Mouse (Mus musculus) forebrain, embryonic 15.5 days (tissue): ENCODE data around the gene Cysltr2. TPM values are rescaled to one million over a fixed set of nuclear protein-coding genes. Genes with fewer than 3 reads are reported as not detected.

Source experiments
- ATAC-seq: fragments of 200-750 bp; cut with Nextera tagmentation; replicated peaks from 2 replicates; pipeline ENCODE4 v1.8.0; 2017; ENCODE audit warnings: mild to moderate bottlenecking, moderate TSS enrichment, moderate library complexity
- H3K27ac ChIP-seq: fragments of 300-500 bp; sonication (generic); replicated peaks from 2 replicates; pipeline ENCODE4 v1.5.1; 2015; ENCODE audit warnings: mild to moderate bottlenecking, inconsistent platforms
- H3K27me3 ChIP-seq: fragments of 300-500 bp; sonication (generic); 2 replicates; pipeline ENCODE4 v1.6.1; 2015; ENCODE audit warnings: inconsistent platforms
- H3K36me3 ChIP-seq: fragments of 300-500 bp; sonication (generic); 2 replicates; pipeline ENCODE4 v1.6.1; 2015; ENCODE audit warnings: mild to moderate bottlenecking, inconsistent platforms
- H3K4me1 ChIP-seq: fragments of 300-500 bp; sonication (generic); 2 replicates; pipeline ENCODE4 v1.6.1; 2015; ENCODE audit warnings: inconsistent platforms
- H3K4me2 ChIP-seq: fragments of 300-500 bp; sonication (generic); replicated peaks from 2 replicates; pipeline ENCODE4 v1.6.1; 2015; ENCODE audit warnings: mild to moderate bottlenecking, inconsistent platforms
- H3K4me3 ChIP-seq: fragments of 300-500 bp; sonication (generic); 2 replicates; pipeline ENCODE4 v1.5.1; 2015; ENCODE audit warnings: mild to moderate bottlenecking, inconsistent platforms
- H3K9ac ChIP-seq: fragments of 300-500 bp; sonication (generic); replicated peaks from 2 replicates; pipeline ENCODE4 v1.6.1; 2015; ENCODE audit warnings: mild to moderate bottlenecking, inconsistent platforms
- H3K9me3 ChIP-seq: fragments of 300-500 bp; sonication (generic); 2 replicates; pipeline ENCODE4 v1.6.1; 2016; ENCODE audit warnings: inconsistent platforms
- WGBS: fragments of 180-500 bp; shearing (Covaris S2); methylation state at CpG from one replicate; pipeline ENCODE4 v1.1.7; 2015; ENCODE audit warnings: mixed read lengths; 5-methylcytosine and 5-hydroxymethylcytosine counted together
- polyA plus RNA-seq: library from polyadenylated mRNA; unstranded; fragments of >200 nt; fragmentation: Nextera tagmentation; extraction: Ambion mirVana; gene quantifications from 2 replicates; pipeline ENCODE4 v1.2.1, GENCODE M21; 2015

The Cysltr2 gene
- polyA plus RNA-seq, result 0.42 TPM in 1 of 2 replicates, not detected in the other

GRCm38 (mm10) chr14:73048937-73049336 lies at the start of gene Cysltr2:
Gene Cysltr2 (minus strand): TSS chr14:73049114.
- Histone ChIP-seq H3K9ac (no peak within 1 kb of the TSS), H3K4me2 (no peak within 1 kb of the TSS), H3K4me1 (no peaks in the 10 kb centered on the region), H3K27me3 (no peaks in the 10 kb centered on the region), H3K27ac (no peak within 1 kb of the TSS), H3K9me3 (no peaks in the 10 kb centered on the region), H3K4me3 (no peak within 1 kb of the TSS), H3K36me3 (no peaks in the 10 kb centered on the region)
- no peak for ATAC-seq
- WGBS, result 62% methylated on average over 6 of the region's 6 CpGs

- ATAC-seq, result no peak
- Histone ChIP-seq H3K27me3 (0 out of 2 replicates have a peak, but pooled peaks cover 3% of the 10 kb centered on the region), H3K36me3 (no peaks in the 10 kb centered on the region), H3K9me3 (no peaks in the 10 kb centered on the region), H3K27ac (no peak overlapping the region), H3K4me2 (no peak overlapping the region), H3K9ac (no peak overlapping the region), H3K4me3 (no peak overlapping the region), H3K4me1 (no peaks in the 10 kb centered on the region)
- 73% methylated on average over 13 of the region's 13 CpGs for WGBS
Measured at GRCm38 (mm10) chr14:73094802-73095550, 46.1 kb upstream of the Cysltr2 start.

DNA sequence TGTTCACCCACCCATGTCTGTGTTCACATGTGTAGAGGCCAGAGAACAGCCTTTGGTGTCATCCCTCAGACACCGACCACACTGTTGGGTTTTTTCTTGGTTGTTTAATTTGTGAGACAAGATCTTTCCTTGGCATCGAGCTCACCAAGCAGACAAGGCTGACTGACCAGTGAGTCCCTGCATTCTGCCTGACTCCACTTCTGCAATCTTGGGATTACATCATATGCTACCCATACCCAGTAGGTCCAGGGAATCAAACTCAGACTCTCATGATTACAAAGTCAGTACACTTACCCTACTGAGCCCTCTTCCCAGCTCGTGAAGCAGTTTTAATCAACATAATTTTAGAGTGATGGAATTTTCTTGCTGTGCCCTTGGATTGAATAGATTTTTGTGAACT lies 44.0 kb upstream of the Cysltr2 start:
- 94% methylated on average over 3 of the region's 3 CpGs for WGBS
- no peak overlapping the region for H3K4me3 ChIP-seq
- H3K4me2 ChIP-seq, result no peak overlapping the region
- no peaks in the 10 kb centered on the region for H3K9me3 ChIP-seq
- H3K27me3 ChIP-seq, result no peaks in the 10 kb centered on the region
- no peaks in the 10 kb centered on the region for H3K36me3 ChIP-seq
- ATAC-seq, result no peak
- H3K27ac ChIP-seq, result no peak overlapping the region
- H3K4me1 ChIP-seq, result no peaks in the 10 kb centered on the region
- no peak overlapping the region for H3K9ac ChIP-seq

DNA sequence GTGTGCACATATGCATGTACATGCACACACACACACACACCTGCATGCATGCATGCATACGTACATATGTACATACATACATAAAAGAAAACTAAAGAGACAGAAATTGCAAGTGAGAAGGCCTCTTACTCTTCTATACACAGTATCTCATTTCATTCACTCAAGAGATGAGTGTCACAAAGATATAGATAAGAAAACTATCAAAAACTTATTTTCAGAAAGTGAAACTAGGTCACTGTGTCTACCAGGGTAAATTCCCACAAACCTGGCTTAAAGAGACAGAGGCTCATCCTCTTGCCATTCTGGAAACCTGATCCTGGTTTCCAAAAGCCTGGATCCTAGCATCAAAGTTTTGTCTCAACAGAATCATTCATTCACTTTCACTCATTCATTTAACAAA lies 39.3 kb upstream of the Cysltr2 start:
- H3K4me1 ChIP-seq, result no peaks in the 10 kb centered on the region
- WGBS, result 88% methylated on average over 1 of the region's 1 CpGs
- no peak overlapping the region for H3K9ac ChIP-seq
- H3K27me3 ChIP-seq, result no peaks in the 10 kb centered on the region
- H3K27ac ChIP-seq, result no peak overlapping the region
- no peak overlapping the region for H3K4me3 ChIP-seq
- H3K4me2 ChIP-seq, result no peak overlapping the region
- no peak for ATAC-seq
- H3K36me3 ChIP-seq, result no peaks in the 10 kb centered on the region
- H3K9me3 ChIP-seq, result no peaks in the 10 kb centered on the region

GRCm38 (mm10) chr14:73087746-73088145 lies 38.8 kb upstream of the Cysltr2 start:
- WGBS, result 90% methylated on average over 5 of the region's 5 CpGs
- no peaks in the 10 kb centered on the region for H3K27me3 ChIP-seq
- no peak for ATAC-seq
- no peak overlapping the region for H3K9ac ChIP-seq
- no peak overlapping the region for H3K27ac ChIP-seq
- no peaks in the 10 kb centered on the region for H3K4me1 ChIP-seq
- H3K4me3 ChIP-seq, result no peak overlapping the region
- H3K9me3 ChIP-seq, result no peaks in the 10 kb centered on the region
- no peak overlapping the region for H3K4me2 ChIP-seq
- no peaks in the 10 kb centered on the region for H3K36me3 ChIP-seq

DNA sequence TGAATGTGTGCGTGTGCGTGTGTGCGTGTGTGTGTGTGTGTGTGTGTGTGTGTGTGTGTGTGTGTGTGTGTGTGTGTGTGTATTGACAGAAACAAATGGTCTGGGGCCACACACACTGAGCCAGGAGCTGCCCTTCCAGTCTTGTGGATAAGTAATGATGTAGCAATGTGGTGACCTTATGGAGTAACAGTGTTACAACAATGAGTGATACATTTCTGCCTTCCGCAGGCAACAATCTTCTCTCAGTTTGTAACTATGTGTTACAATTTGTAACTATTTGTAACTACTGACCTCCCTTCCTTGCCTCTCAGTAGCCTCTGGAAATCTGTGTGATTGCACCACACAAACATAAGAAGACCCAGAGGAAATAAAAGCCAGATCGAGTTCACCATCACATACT lies 38.3 kb upstream of the Cysltr2 start:
- WGBS, result 90% methylated on average over 5 of the region's 5 CpGs
- Histone ChIP-seq H3K4me1 (no peaks in the 10 kb centered on the region), H3K4me2 (no peak overlapping the region), H3K9me3 (no peaks in the 10 kb centered on the region), H3K9ac (no peak overlapping the region), H3K36me3 (no peaks in the 10 kb centered on the region), H3K4me3 (no peak overlapping the region), H3K27me3 (no peaks in the 10 kb centered on the region), H3K27ac (no peak overlapping the region)
- no peak for ATAC-seq

- no peak for ATAC-seq
Measured at GRCm38 (mm10) chr14:73086425-73086824, 37.5 kb upstream of the Cysltr2 start.

DNA sequence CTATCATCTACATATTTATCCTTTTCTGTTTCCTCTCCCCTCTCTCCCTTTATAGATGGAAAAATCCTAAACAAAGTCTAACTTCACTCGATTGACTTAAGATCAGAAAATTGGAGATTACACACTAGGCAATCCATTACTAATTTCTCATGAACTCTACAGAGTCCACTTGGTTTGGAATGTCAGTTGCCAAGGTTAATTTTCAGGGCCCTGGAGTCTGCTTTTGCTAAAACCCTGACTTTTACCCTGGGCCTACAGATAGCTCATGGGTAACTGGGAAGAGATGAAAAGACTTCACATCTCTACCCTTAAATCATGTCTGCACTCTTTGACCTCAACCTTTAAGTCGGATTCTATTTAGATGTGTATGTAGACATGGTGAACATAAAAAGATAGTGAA lies 34.6 kb upstream of the Cysltr2 start:
- 90% methylated on average over 2 of the region's 2 CpGs for WGBS
- H3K4me3 ChIP-seq, result no peak overlapping the region
- no peak overlapping the region for H3K27ac ChIP-seq
- ATAC-seq, result no peak
- H3K36me3 ChIP-seq, result no peaks in the 10 kb centered on the region
- no peak overlapping the region for H3K9ac ChIP-seq
- no peaks in the 10 kb centered on the region for H3K9me3 ChIP-seq
- H3K4me1 ChIP-seq, result no peaks in the 10 kb centered on the region
- no peak overlapping the region for H3K4me2 ChIP-seq
- no peaks in the 10 kb centered on the region for H3K27me3 ChIP-seq

More at GRCm38 (mm10) chr14:73086425-73086824, 37.5 kb upstream of the Cysltr2 start:
- no peaks in the 10 kb centered on the region for H3K4me1 ChIP-seq
- H3K4me3 ChIP-seq, result no peak overlapping the region
- no peaks in the 10 kb centered on the region for H3K36me3 ChIP-seq
- no peak overlapping the region for H3K27ac ChIP-seq
- H3K9me3 ChIP-seq, result no peaks in the 10 kb centered on the region
- 56% methylated on average over 3 of the region's 3 CpGs for WGBS
- H3K4me2 ChIP-seq, result no peak overlapping the region
- no peaks in the 10 kb centered on the region for H3K27me3 ChIP-seq
- no peak overlapping the region for H3K9ac ChIP-seq

GRCm38 (mm10) chr14:73064460-73064859 lies 15.5 kb upstream of the Cysltr2 start:
- Histone ChIP-seq H3K4me1 (no peaks in the 10 kb centered on the region), H3K4me3 (no peak overlapping the region), H3K27ac (no peak overlapping the region), H3K9ac (no peak overlapping the region), H3K4me2 (no peak overlapping the region), H3K9me3 (no peaks in the 10 kb centered on the region), H3K27me3 (no peaks in the 10 kb centered on the region), H3K36me3 (no peaks in the 10 kb centered on the region)
- no peak for ATAC-seq
- 77% methylated on average over 7 of the region's 7 CpGs for WGBS

DNA sequence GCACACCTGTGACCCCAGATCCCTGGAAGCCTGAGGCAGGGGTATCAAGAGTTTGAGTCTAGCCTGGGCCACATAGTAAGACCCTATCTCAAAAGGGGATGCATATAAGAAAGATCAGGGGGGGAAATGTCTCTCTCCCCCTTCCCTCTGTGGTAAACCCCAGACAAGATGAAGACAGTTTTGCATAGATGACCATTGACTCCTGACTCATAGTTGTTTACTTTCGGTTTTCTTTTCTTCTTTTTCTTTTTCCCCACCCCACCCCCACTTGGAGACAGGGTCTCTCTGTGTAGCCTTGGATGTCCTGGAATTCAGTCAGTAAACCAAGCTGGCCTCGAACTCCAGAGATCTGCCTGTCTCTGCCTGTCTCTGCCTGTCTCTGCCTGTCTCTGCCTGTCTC lies 9.8 kb upstream of the Cysltr2 start:
- H3K4me2 ChIP-seq, result no peak overlapping the region
- no peaks in the 10 kb centered on the region for H3K36me3 ChIP-seq
- no peak overlapping the region for H3K4me3 ChIP-seq
- no peaks in the 10 kb centered on the region for H3K9me3 ChIP-seq
- H3K27me3 ChIP-seq, result no peaks in the 10 kb centered on the region
- WGBS, result 90% methylated on average over 2 of the region's 2 CpGs
- no peak for ATAC-seq
- H3K4me1 ChIP-seq, result no peaks in the 10 kb centered on the region
- H3K9ac ChIP-seq, result no peak overlapping the region
- H3K27ac ChIP-seq, result no peak overlapping the region

GRCm38 (mm10) chr14:73057764-73058163 lies 8.8 kb upstream of the Cysltr2 start:
- no peaks in the 10 kb centered on the region for H3K4me1 ChIP-seq
- H3K27me3 ChIP-seq, result no peaks in the 10 kb centered on the region
- H3K4me2 ChIP-seq, result no peak overlapping the region
- ATAC-seq, result no peak
- H3K4me3 ChIP-seq, result no peak overlapping the region
- H3K9ac ChIP-seq, result no peak overlapping the region
- no peak overlapping the region for H3K27ac ChIP-seq
- no peaks in the 10 kb centered on the region for H3K9me3 ChIP-seq
- H3K36me3 ChIP-seq, result no peaks in the 10 kb centered on the region
- 71% methylated on average over 10 of the region's 10 CpGs for WGBS

DNA sequence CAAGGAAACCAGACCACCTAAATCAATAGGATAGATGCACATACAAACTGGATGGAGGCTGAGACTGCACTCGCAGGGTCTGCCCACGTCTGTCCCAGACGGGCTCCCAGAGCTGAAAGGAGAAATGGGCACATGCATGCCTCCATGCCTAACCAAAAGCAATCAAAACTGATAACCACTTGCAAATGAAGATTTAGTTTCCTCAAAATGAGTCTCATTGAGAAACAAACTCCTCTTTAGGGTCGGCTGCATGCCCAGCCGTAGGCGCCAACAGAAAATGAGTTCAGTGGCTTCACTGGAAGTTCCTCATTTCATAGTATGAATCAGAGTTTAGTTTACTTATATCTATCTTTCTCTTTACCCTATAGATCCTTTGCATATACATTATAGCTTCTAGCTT lies 7.9 kb upstream of the Cysltr2 start:
- Histone ChIP-seq H3K4me3 (no peak overlapping the region), H3K27ac (no peak overlapping the region), H3K36me3 (no peaks in the 10 kb centered on the region), H3K4me1 (no peaks in the 10 kb centered on the region), H3K9me3 (no peaks in the 10 kb centered on the region), H3K4me2 (no peak overlapping the region), H3K9ac (no peak overlapping the region), H3K27me3 (no peaks in the 10 kb centered on the region)
- no peak for ATAC-seq
- 98% methylated on average over 6 of the region's 6 CpGs for WGBS
